Mouse (Mus musculus) MN1 (cell line): ENCODE results near the gene Hspg2.

Source experiments
- DNase-seq: peaks from one replicate; pipeline ENCODE4 v3.0.0-alpha.2; 2016; ENCODE audit warnings: low spot score

Hspg2 gene

GRCm38 (mm10) chr4:137500149-137500548 is 31.6 kb downstream of the Hspg2 start:
- no peak for DNase-seq

- DNase-seq: no peak
Measured at GRCm38 (mm10) chr4:137500953-137501352, 32.4 kb downstream of the Hspg2 start.

GRCm38 (mm10) chr4:137502183-137502582 is 33.6 kb downstream of the Hspg2 start:
- no peak for DNase-seq

GRCm38 (mm10) chr4:137502801-137503200 is 34.2 kb downstream of the Hspg2 start:
- DNase-seq: no peak

GRCm38 (mm10) chr4:137503509-137503971 is 35.0 kb downstream of the Hspg2 start:
- no peak for DNase-seq

- DNase-seq: no peak
Measured at GRCm38 (mm10) chr4:137506629-137507028, 38.1 kb downstream of the Hspg2 start.

GRCm38 (mm10) chr4:137509528-137509927 is 41.0 kb downstream of the Hspg2 start:
- DNase-seq: no peak

- DNase-seq: no peak
Measured at GRCm38 (mm10) chr4:137510021-137510696, 41.6 kb downstream of the Hspg2 start.

- no peak for DNase-seq
Measured at GRCm38 (mm10) chr4:137512897-137513296, 44.3 kb downstream of the Hspg2 start.

GRCm38 (mm10) chr4:137517989-137518691 is 49.6 kb downstream of the Hspg2 start:
- DNase-seq: peak; percentile 74

- DNase-seq: no peak
Measured at GRCm38 (mm10) chr4:137518746-137519145, 50.2 kb downstream of the Hspg2 start.

- DNase-seq: no peak
Measured at GRCm38 (mm10) chr4:137520346-137520745, 51.8 kb downstream of the Hspg2 start.

- no peak for DNase-seq
Measured at GRCm38 (mm10) chr4:137521966-137522365, 53.4 kb downstream of the Hspg2 start.

- no peak for DNase-seq
Measured at GRCm38 (mm10) chr4:137525426-137525825, 56.9 kb downstream of the Hspg2 start.

- peak; percentile 46 for DNase-seq
Measured at GRCm38 (mm10) chr4:137527368-137527767, 58.8 kb downstream of the Hspg2 start.

GRCm38 (mm10) chr4:137527872-137528271 is 59.3 kb downstream of the Hspg2 start:
- no peak for DNase-seq

- DNase-seq: peak; percentile 49
Measured at GRCm38 (mm10) chr4:137540356-137540755, 71.8 kb downstream of the Hspg2 start.

GRCm38 (mm10) chr4:137542968-137543367 is 74.4 kb downstream of the Hspg2 start:
- no peak for DNase-seq

GRCm38 (mm10) chr4:137545568-137545967 is 77.0 kb downstream of the Hspg2 start:
- no peak for DNase-seq

- peak; percentile 45 for DNase-seq
Measured at GRCm38 (mm10) chr4:137546003-137546525, 77.5 kb downstream of the Hspg2 start.

GRCm38 (mm10) chr4:137553466-137553865 is 84.9 kb downstream of the Hspg2 start:
- no peak for DNase-seq

- no peak for DNase-seq
Measured at GRCm38 (mm10) chr4:137556673-137557210, 88.2 kb downstream of the Hspg2 start.

- DNase-seq: no peak
Measured at GRCm38 (mm10) chr4:137569873-137570272, 101.3 kb downstream of the Hspg2 start.
